Mouse (Mus musculus) stomach, postnatal 0 days (tissue): Measurements from ENCODE around the gene Anapc5. TPM values are rescaled to one million over a fixed set of nuclear protein-coding genes. Genes with fewer than 3 reads are reported as not detected.
A peak's percentile ranks its signal among the peaks of the same experiment; 100 is the strongest.

ENCODE experiments used
- ATAC-seq: fragments of 200-750 bp; cut with Nextera tagmentation; 2 replicates; pipeline ENCODE4 v1.8.0; 2017; ENCODE audit not compliant: low FRiP score, low TSS enrichment
- DNase-seq: peaks from one replicate; pipeline ENCODE4 v3.0.0-alpha.2; 2016; ENCODE audit warnings: low spot score
- H3K27ac ChIP-seq: fragments of 300-500 bp; sonication (generic); replicated peaks from 2 replicates; pipeline ENCODE4 v1.5.1; 2014; ENCODE audit warnings: mild to moderate bottlenecking, control low read depth
- H3K27me3 ChIP-seq: fragments of 300-500 bp; sonication (generic); 2 replicates; pipeline ENCODE4 v1.6.1; 2014; ENCODE audit warnings: low read length; ENCODE audit not compliant: control insufficient read depth, insufficient read depth
- H3K36me3 ChIP-seq: fragments of 300-500 bp; sonication (generic); 2 replicates; pipeline ENCODE4 v1.6.1; 2014; ENCODE audit warnings: low read length, mixed read lengths; ENCODE audit not compliant: control insufficient read depth, insufficient read depth
- H3K4me1 ChIP-seq: fragments of 300-500 bp; sonication (generic); replicated peaks from 2 replicates; pipeline ENCODE4 v1.6.1; 2014; ENCODE audit warnings: antibody characterized with exemption; ENCODE audit not compliant: control insufficient read depth, insufficient read depth
- H3K4me2 ChIP-seq: fragments of 300-500 bp; sonication (generic); replicated peaks from 2 replicates; pipeline ENCODE4 v1.6.1; 2014; ENCODE audit warnings: low read depth, mild to moderate bottlenecking, control low read depth, moderate library complexity
- H3K4me3 ChIP-seq: fragments of 300-500 bp; sonication (generic); 2 replicates; pipeline ENCODE4 v1.5.1; 2014; ENCODE audit warnings: low read depth, low read length, control low read depth
- H3K9ac ChIP-seq: fragments of 300-500 bp; sonication (generic); 2 replicates; pipeline ENCODE4 v1.6.1; 2014; ENCODE audit warnings: mild to moderate bottlenecking, low read length, control low read depth, mixed read lengths
- H3K9me3 ChIP-seq: fragments of 300-500 bp; sonication (generic); 2 replicates; pipeline ENCODE4 v1.6.1; 2016; ENCODE audit warnings: low read length; ENCODE audit not compliant: control insufficient read depth
- CTCF ChIP-seq: IDR thresholded peaks from 2 replicates; pipeline ENCODE4 v1.5.1; 2016; ENCODE audit warnings: antibody characterized with exemption, low read depth, mild to moderate bottlenecking, moderate library complexity
- EP300 ChIP-seq: optimal IDR thresholded peaks from 2 replicates; pipeline ENCODE3; 2016; ENCODE audit warnings: antibody characterized with exemption
- WGBS: fragments of 180-500 bp; shearing (Covaris S2); extraction: QIAGEN DNeasy Blood & Tissue Kit; methylation state at CpG from one replicate; pipeline ENCODE4 v1.1.7; 2014; 5-methylcytosine and 5-hydroxymethylcytosine counted together
- polyA plus RNA-seq: library from polyadenylated mRNA; unstranded; fragments of >200 nt; fragmentation: Nextera tagmentation; extraction: Ambion mirVana; gene quantifications from 2 replicates; pipeline ENCODE4 v1.2.1, GENCODE M21; 2015

Gene Anapc5
- polyA plus RNA-seq, 1 experiment from 2014 or later: 169 TPM

DNA sequence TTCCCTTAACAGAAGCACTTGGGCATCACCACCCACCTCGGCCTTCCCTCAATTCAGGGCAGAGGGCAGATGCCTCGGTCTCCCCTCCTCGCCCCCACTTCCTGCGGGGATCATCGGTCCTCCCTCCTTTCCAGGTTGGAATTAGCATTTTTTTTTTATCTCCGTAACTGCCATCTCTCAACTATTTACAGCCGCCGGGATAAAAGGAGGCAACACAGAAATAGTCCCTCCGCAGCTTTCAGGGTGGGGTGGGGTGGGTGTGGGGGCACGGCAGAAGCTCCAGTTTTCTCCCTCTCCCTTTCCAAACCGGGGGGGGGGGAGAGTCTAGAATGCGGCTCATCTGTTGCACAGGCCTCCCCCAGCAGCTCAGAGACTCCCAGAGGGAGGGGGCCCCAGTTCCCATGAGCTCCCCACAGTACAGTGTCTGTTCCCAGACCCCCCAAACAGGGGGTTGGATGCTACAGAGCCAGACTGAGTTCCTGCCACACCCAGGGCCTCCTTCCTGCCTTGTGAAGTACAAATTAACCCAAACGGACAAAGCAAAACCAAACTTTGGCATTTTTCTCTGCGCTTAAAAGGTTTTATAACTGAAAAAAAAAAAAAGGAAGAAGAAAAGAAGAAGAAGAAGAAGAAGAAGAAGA lies 45.4 kb downstream of the Anapc5 start:
- Histone ChIP-seq H3K4me3 (no peak overlapping the region), H3K9ac (no peak overlapping the region), H3K4me1 (0 out of 2 replicates have a peak, but pooled peaks cover under 1% of the 10 kb centered on the region), H3K36me3 (no peaks in the 10 kb centered on the region), H3K9me3 (no peaks in the 10 kb centered on the region), H3K4me2 (no peak overlapping the region), H3K27ac (no peak overlapping the region), H3K27me3 (no peaks in the 10 kb centered on the region)
- TF ChIP-seq CTCF: no peak
- 81% methylated on average over 14 of the region's 14 CpGs for WGBS
- DNase-seq (no peak), ATAC-seq (no peak)

DNA sequence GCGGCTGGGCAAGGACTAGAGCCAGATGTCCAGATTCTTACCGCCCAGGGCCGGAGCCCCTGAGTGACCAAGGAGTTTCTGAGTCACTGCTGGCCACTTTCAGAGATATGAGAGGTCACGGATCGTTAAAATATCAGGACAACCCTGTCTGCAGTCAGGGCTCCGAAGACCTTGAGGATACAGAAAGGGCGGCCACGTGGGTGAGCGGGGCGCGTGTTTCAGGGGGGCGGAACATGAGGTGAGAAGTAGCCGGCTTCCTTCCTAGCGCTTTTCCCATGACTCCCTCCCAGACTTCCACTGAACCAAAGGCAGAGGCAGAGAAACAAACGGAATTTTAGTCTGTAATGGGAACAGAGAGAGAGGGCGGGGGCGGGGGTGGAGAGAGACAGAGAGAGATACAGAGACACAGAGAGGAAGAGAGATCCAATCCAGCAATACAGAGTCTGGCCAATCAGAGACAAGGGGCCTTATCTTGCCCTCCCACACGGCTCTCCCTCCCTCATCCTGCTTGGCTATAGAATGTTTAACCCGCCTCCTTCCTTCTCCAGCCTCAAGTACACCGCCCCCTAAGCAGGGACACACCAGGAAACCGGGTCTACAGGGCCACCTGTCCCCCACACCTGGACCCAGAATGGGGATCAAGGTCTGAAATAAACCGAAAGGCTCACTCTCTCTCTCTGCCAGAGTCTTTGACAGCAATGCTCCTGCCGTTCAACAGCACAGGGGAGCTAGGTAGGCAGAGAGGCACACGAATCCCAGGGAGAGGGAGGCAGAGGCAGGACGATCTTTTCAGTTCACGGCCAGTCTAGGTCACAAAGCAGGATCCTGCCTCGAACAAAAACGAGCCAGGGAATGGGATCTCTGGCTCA lies 46.2 kb downstream of the Anapc5 start:
- Histone ChIP-seq H3K4me3 (no peak overlapping the region), H3K9me3 (no peaks in the 10 kb centered on the region), H3K27ac (0 out of 2 replicates have a peak overlapping the region, but pooled peaks have one; percentile 4), H3K36me3 (no peaks in the 10 kb centered on the region), H3K27me3 (no peaks in the 10 kb centered on the region), H3K9ac (no peak overlapping the region), H3K4me2 (no peak overlapping the region), H3K4me1 (0 out of 2 replicates have a peak, but pooled peaks cover 5% of the 10 kb centered on the region)
- WGBS: 69% methylated on average over 28 of the region's 28 CpGs
- TF ChIP-seq CTCF (no peak), EP300 (no peak)
- DNase-seq (no peak), ATAC-seq (no peak)

DNA sequence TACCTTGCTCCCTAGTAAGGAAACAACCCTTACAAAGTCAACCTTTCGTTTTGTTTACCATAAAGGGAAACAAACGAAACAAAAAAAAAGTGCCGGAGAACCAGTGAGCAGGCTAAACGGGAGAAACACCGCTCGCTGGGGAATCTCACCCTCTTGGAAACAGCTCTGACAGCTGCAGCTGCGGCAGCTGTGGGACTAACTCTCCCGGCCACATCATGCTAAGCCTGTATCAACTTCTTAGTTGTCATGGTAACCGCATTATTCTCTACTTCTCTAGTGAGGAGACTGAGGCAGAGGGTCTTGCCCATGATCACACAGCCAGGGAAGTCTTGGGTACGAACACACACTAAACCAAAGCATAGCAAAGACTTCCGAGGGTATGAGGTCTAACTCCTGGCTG lies 47.4 kb downstream of the Anapc5 start:
- no peak overlapping the region for H3K4me3 ChIP-seq
- H3K9me3 ChIP-seq: no peaks in the 10 kb centered on the region
- no peak overlapping the region for H3K9ac ChIP-seq
- no peaks in the 10 kb centered on the region for H3K36me3 ChIP-seq
- TF ChIP-seq EP300: no peak
- no peak for TF ChIP-seq CTCF
- 50% methylated on average over 11 of the region's 11 CpGs for WGBS
- H3K4me2 ChIP-seq: no peak overlapping the region
- no peak for ATAC-seq
- no peaks in the 10 kb centered on the region for H3K27me3 ChIP-seq
- H3K27ac ChIP-seq: no peak overlapping the region
- 0 out of 2 replicates have a peak, but pooled peaks cover 5% of the 10 kb centered on the region for H3K4me1 ChIP-seq
- no peak for DNase-seq

- WGBS: 73% methylated on average over 9 of the region's 9 CpGs
- H3K4me2 ChIP-seq: no peak overlapping the region
- no peak for TF ChIP-seq CTCF
- TF ChIP-seq EP300: no peak
Observed at GRCm38 (mm10) chr5:122771428-122771827, 49.7 kb downstream of the Anapc5 start.

DNA sequence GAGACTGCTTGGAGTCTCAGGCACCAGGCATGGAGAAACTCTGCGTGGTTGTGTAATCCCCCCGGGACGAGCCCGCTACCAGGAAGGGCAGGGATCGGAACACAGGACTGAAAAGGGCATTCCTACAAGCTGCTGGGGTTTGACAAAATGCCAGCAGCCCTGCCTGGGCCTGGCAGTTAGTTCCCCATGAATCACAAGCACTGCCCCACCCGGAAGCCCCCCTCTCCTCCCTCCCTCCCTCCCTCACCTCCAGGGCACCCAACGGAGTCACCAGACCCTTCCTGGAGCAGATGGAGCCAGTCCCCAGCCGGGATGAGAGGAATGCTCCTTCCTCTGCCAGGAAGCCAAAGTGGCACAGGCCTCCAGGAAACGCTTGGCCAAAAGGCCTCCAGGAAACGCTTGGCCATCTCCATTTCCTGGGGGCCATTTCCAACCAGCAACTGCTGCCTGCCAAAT lies 50.3 kb downstream of the Anapc5 start:
- WGBS: 35% methylated on average over 10 of the region's 10 CpGs
- peak; percentile 49; the same call in 1 of the 2 replicates for ATAC-seq
- no peaks in the 10 kb centered on the region for H3K27me3 ChIP-seq

More at GRCm38 (mm10) chr5:122771428-122771827, 49.7 kb downstream of the Anapc5 start:
- Histone ChIP-seq H3K27ac (no peak overlapping the region), H3K36me3 (no peaks in the 10 kb centered on the region), H3K27me3 (no peaks in the 10 kb centered on the region), H3K9me3 (no peaks in the 10 kb centered on the region), H3K4me3 (no peak overlapping the region), H3K4me1 (0 out of 2 replicates have a peak, but pooled peaks cover 5% of the 10 kb centered on the region), H3K9ac (no peak overlapping the region)
- DNase-seq (no peak), ATAC-seq (no peak)

More for the DNA sequence above, 50.3 kb downstream of the Anapc5 start:
- H3K4me2 ChIP-seq: peak overlapping the region; percentile 11; the same call in 1 of the 2 replicates
- H3K36me3 ChIP-seq: no peaks in the 10 kb centered on the region
- H3K4me3 ChIP-seq: no peak overlapping the region
- no peak for TF ChIP-seq CTCF
- no peak for TF ChIP-seq EP300
- peak overlapping the region; percentile 77 for H3K27ac ChIP-seq
- H3K4me1 ChIP-seq: 0 out of 2 replicates have a peak, but pooled peaks cover 5% of the 10 kb centered on the region
- H3K9ac ChIP-seq: peak overlapping the region; percentile 41
- DNase-seq: peak; percentile 51
- no peaks in the 10 kb centered on the region for H3K9me3 ChIP-seq
